Mouse (Mus musculus) C2C12 (cell line): Measurements from ENCODE around the gene Map1s. TPM values are rescaled to one million over a fixed set of nuclear protein-coding genes. Genes with fewer than 3 reads are reported as not detected.

Experiments
- H3K27me3 ChIP-seq: one replicate; pipeline ENCODE4 v1.6.1; 2011; ENCODE audit not compliant: control insufficient read depth, insufficient read depth, insufficient read length
- H3K36me3 ChIP-seq: one replicate; pipeline ENCODE4 v1.6.1; 2011; ENCODE audit not compliant: control insufficient read depth, insufficient read depth
- H3K4me3 ChIP-seq: one replicate; pipeline ENCODE4 v1.5.1; 2011; ENCODE audit warnings: mild to moderate bottlenecking, control low read depth; ENCODE audit not compliant: poor library complexity, insufficient read depth, severe bottlenecking
- H3K79me2 ChIP-seq: one replicate; pipeline ENCODE4 v1.6.1; 2011; ENCODE audit not compliant: control insufficient read depth, insufficient read depth
- H3K79me3 ChIP-seq: one replicate; pipeline ENCODE4 v1.6.1; 2011; ENCODE audit warnings: low read depth, control low read depth
- H3ac ChIP-seq: one replicate; pipeline ENCODE3; 2011; ENCODE audit warnings: low read depth; ENCODE audit not compliant: control insufficient read depth, insufficient read length
- CEBPB ChIP-seq: IDR thresholded peaks from one replicate; pipeline ENCODE4 v1.6.1; 2011; ENCODE audit warnings: low read depth, mild to moderate bottlenecking, control low read depth, moderate library complexity
- CTCF ChIP-seq: IDR thresholded peaks from one replicate; pipeline ENCODE4 v1.5.1; 2011; ENCODE audit not compliant: control insufficient read depth, insufficient read depth, insufficient read length
- FOSL1 ChIP-seq: IDR thresholded peaks from one replicate; pipeline ENCODE4 v1.8.0; 2011; ENCODE audit warnings: mild to moderate bottlenecking, low read length; ENCODE audit not compliant: poor library complexity, insufficient read depth, severe bottlenecking
- MAX ChIP-seq: IDR thresholded peaks from one replicate; pipeline ENCODE4 v1.6.1; 2011; ENCODE audit warnings: mild to moderate bottlenecking, control low read depth
- MYOD1 ChIP-seq: IDR thresholded peaks from one replicate; pipeline ENCODE4 v1.6.1; 2011; ENCODE audit warnings: low read depth; ENCODE audit not compliant: control insufficient read depth, insufficient read length
- MYOG ChIP-seq: IDR thresholded peaks from one replicate; pipeline ENCODE4 v1.6.1; 2011; ENCODE audit not compliant: control insufficient read depth, insufficient read length; ENCODE audit errors: extremely low read depth
- USF1 ChIP-seq: IDR thresholded peaks from one replicate; pipeline ENCODE4 v1.6.1; 2011; ENCODE audit warnings: low read depth, mild to moderate bottlenecking, control low read depth, moderate library complexity
- polyA plus RNA-seq: library from polyadenylated mRNA; unstranded; fragments of >200 nt; fragmentation: generic; extraction: Trizol; gene quantifications from one replicate; pipeline ENCODE4 v1.2.1, GENCODE M21; 2012; ENCODE audit warnings: missing spikeins

Map1s gene
- polyA plus RNA-seq, 1 experiment, result 59.7 TPM

GRCm38 (mm10) chr8:70869199-70869571 is 36.5 kb upstream of the Map1s start:
- Histone ChIP-seq H3K79me2 (peaks cover 27% of the 10 kb centered on the region), H3K79me3 (peaks cover 9% of the 10 kb centered on the region), H3ac (no peak overlapping the region), H3K4me3 (no peak overlapping the region), H3K36me3 (peaks cover 6% of the 10 kb centered on the region), H3K27me3 (no peaks in the 10 kb centered on the region)
- TF ChIP-seq MYOD1 (no peak), FOSL1 (no peak), MYOG (no peak), USF1 (no peak), CTCF (no peak), MAX (no peak), CEBPB (no peak)

- H3K4me3 ChIP-seq, result no peak overlapping the region
Observed at GRCm38 (mm10) chr8:70869601-70870041, 36.1 kb upstream of the Map1s start.

DNA sequence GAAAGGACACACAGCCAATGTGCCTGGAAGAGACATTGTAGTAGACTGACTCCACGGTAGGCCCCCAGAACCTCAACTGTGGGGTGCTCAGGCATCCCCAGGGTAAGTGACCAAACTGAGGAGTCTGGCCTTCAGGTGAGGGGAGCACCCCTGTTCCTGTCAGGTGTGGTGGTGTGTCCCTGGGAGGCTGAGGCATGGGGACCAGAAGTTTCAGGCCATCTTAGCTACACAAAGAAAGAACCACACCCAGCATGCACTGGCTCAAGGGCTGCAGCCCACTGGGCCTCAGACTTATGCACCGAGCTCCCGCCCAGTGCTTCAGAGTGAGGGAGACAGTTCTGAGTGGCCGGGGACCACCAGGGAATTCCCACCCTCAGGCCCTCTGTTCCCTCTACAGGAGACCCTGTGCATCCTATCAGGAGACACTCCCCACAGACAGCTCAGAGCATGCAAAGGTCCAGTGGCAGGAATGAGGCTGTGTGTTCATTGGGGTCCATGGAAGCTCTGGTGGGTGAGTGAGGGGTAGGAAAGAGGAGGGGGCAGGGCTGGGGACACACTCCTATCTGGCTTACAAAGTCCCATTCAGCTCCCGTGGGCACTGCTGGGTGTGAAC is 34.4 kb upstream of the Map1s start:
- Histone ChIP-seq H3K36me3 (peaks cover 6% of the 10 kb centered on the region), H3K27me3 (no peaks in the 10 kb centered on the region), H3K4me3 (no peak overlapping the region), H3ac (no peak overlapping the region), H3K79me3 (peaks cover 9% of the 10 kb centered on the region), H3K79me2 (peaks cover 27% of the 10 kb centered on the region)
- TF ChIP-seq MYOG, result no peak
- no peak for TF ChIP-seq CTCF
- no peak for TF ChIP-seq MYOD1
- no peak for TF ChIP-seq MAX
- no peak for TF ChIP-seq FOSL1
- TF ChIP-seq USF1, result no peak
- no peak for TF ChIP-seq CEBPB

More at GRCm38 (mm10) chr8:70869601-70870041, 36.1 kb upstream of the Map1s start:
- Histone ChIP-seq H3K27me3 (no peaks in the 10 kb centered on the region), H3K36me3 (peaks cover 6% of the 10 kb centered on the region), H3K79me3 (peaks cover 9% of the 10 kb centered on the region), H3K79me2 (peaks cover 27% of the 10 kb centered on the region), H3ac (no peak overlapping the region)
- peak; percentile 96 for TF ChIP-seq CTCF
- no peak for TF ChIP-seq FOSL1

- H3K27me3 ChIP-seq, result no peaks in the 10 kb centered on the region
- peak overlapping the region; percentile 86 for H3K4me3 ChIP-seq
- no peak for TF ChIP-seq USF1
- no peak for TF ChIP-seq MAX
- TF ChIP-seq MYOG, result no peak
- no peak for TF ChIP-seq CTCF
- no peak for TF ChIP-seq MYOD1
- no peak for TF ChIP-seq CEBPB
- no peak for TF ChIP-seq FOSL1
- peaks cover 9% of the 10 kb centered on the region for H3K79me3 ChIP-seq
- peaks cover under 1% of the 10 kb centered on the region for H3K36me3 ChIP-seq
- H3K79me2 ChIP-seq, result peaks cover 27% of the 10 kb centered on the region
- H3ac ChIP-seq, result peak overlapping the region; percentile 85
Observed at GRCm38 (mm10) chr8:70872643-70873363, 32.9 kb upstream of the Map1s start.

DNA sequence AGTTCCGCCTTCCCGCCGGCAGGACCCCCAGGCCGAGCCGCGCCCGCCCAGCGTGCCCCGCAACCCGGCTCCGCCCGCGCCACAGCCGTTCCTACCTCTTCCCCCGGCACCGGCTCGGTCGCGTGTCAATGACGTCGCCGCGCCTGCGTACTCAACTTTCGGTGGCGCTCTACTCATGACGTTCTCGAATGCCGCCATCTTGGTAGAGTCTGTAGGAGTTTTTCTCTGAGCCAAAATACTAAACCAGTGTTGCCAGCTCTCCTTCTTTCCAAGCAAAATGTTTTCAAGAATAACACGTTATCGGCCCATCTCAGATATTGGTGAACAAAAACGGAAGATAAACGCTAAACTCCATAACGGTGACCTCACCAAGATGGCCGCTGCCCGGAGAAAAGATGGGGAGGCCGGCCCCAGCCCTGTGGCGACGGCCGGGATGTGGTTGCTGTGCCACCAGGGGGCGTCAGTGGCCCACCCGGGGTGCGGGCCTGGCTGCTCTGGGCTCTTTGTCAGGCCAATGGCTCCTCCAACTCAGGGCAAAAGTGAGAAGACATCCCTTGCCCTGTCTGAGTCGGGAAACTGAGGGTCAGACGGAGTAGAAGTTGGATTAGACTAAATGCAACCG is 32.3 kb upstream of the Map1s start, which contains the start of gene Ccdc124:
Gene Ccdc124 (minus strand): TSS at position 572 of the 622 bp plus-strand sequence.
- Histone ChIP-seq H3K79me3 (peaks cover 9% of the 10 kb centered on the region), H3ac (peak within 1 kb of the TSS; percentile 85), H3K27me3 (no peaks in the 10 kb centered on the region), H3K79me2 (peaks cover 27% of the 10 kb centered on the region), H3K36me3 (no peaks in the 10 kb centered on the region), H3K4me3 (peak within 1 kb of the TSS; percentile 86)
- TF ChIP-seq CEBPB (no peak), CTCF (peak; percentile 93), MYOG (no peak), FOSL1 (no peak)
